37 mouse cellular contexts compared by ENCODE assay signal in genomic region chr4:118533605-118534004, GRCm38 (mm10). TPM values are rescaled to one million over a fixed set of nuclear protein-coding genes. Genes with fewer than 3 reads are reported as not detected.
DNase-seq lines count a peak whose midpoint lies in the region; ATAC-seq lines count a peak whose summit lies in the region.
"Had no signal": no experiment of that assay in that cellular context is flagged by ENCODE, and none has a peak within 500 bp of the region (broad histone marks: within the 10 kb centered on the region; RNA-seq: fewer than 3 reads in every experiment).

No protein-coding gene starts in this region.

- peak; percentile 86 for DNase-seq in kidney, adult 11 months
- DNase-seq in kidney, postnatal 25 days, result peak; percentile 54 to 90
- no peak for DNase-seq in adrenal gland, postnatal 25 days
- DNase-seq in frontal cortex, adult 2 months (ENCODE audit: extremely low spot score in 1 of 2, low spot score in 1 of 2), result no peak
- no peak for DNase-seq in c-Kit-positive CD71-positive TER-119-positive erythroid progenitor cells, embryonic 14.5 days (ENCODE audit: low spot score)
- DNase-seq in cerebellum, postnatal 4 days (ENCODE audit: low spot score in 2 of 2), result no peak
- DNase-seq: adrenal gland, adult 8-10 months; cerebellum, adult 11-12 months; cerebellum, adult 9-11 months; forebrain, postnatal 0 days; gastrocnemius, postnatal 14 days; heart, postnatal 10 days; layer of hippocampus, postnatal 36 days; lung, adult 2 months; lung, postnatal 10 days; right cerebral cortex, adult 18-20 months; thymus, adult 18-20 months; thymus, postnatal 36 days had no signal

- no peaks in the 10 kb centered on the region for H3K9me3 ChIP-seq in kidney, embryonic 14.5 days (ENCODE audit: control insufficient read depth, low read length)
- no peaks in the 10 kb centered on the region for H3K9me3 ChIP-seq in kidney, embryonic 15.5 days (replicated peaks)
- H3K9me3 ChIP-seq: embryonic facial prominence, embryonic 10.5 days; embryonic facial prominence, embryonic 15.5 days; forebrain, embryonic 12.5 days; G1E; heart, embryonic 13.5 days; hindbrain, embryonic 15.5 days; limb, embryonic 10.5 days; limb, embryonic 15.5 days; midbrain, embryonic 10.5 days; neural tube, embryonic 12.5 days had no signal

- no peak overlapping the region for H3K4me2 ChIP-seq in kidney, embryonic 14.5 days (replicated peaks; ENCODE audit: low read depth, low read length)
- H3K4me2 ChIP-seq in kidney, embryonic 15.5 days, result no peak overlapping the region
- H3K4me2 ChIP-seq: embryonic facial prominence, embryonic 15.5 days; forebrain, embryonic 12.5 days; heart, embryonic 13.5 days; hindbrain, embryonic 15.5 days; limb, embryonic 15.5 days; neural tube, embryonic 12.5 days had no signal

- ATAC-seq in kidney, embryonic 14.5 days (ENCODE audit: low FRiP score, low TSS enrichment), result no peak
- ATAC-seq in kidney, embryonic 15.5 days (replicated peaks; ENCODE audit: low FRiP score), result no peak; the same call in 1 of the 2 replicates
- ATAC-seq: forebrain, postnatal 0 days; midbrain, embryonic 16.5 days had no signal

- no peaks in the 10 kb centered on the region for H3K27me3 ChIP-seq in kidney, embryonic 14.5 days (ENCODE audit: control insufficient read depth, insufficient read depth, low read length)
- no peaks in the 10 kb centered on the region for H3K27me3 ChIP-seq in kidney, embryonic 15.5 days
- H3K27me3 ChIP-seq: embryonic facial prominence, embryonic 15.5 days; hindbrain, embryonic 15.5 days; limb, embryonic 15.5 days; neural tube, embryonic 12.5 days had no signal

- H3K27ac ChIP-seq in kidney, embryonic 14.5 days (ENCODE audit: low read depth, low read length), result no peak overlapping the region
- peak overlapping the region; percentile 70 for H3K27ac ChIP-seq in kidney, embryonic 15.5 days
- H3K27ac ChIP-seq: embryonic facial prominence, embryonic 10.5 days; embryonic facial prominence, embryonic 15.5 days; forebrain, embryonic 12.5 days; heart, embryonic 13.5 days; hindbrain, embryonic 15.5 days; limb, embryonic 10.5 days; limb, embryonic 15.5 days; liver, embryonic 14.5 days; macrophage; midbrain, embryonic 10.5 days; neural tube, embryonic 12.5 days; stomach, postnatal 0 days had no signal

- no peak overlapping the region; the same call in 1 of the 2 replicates for H3K9ac ChIP-seq in kidney, embryonic 14.5 days (ENCODE audit: low read depth, low read length)
- no peak overlapping the region for H3K9ac ChIP-seq in kidney, embryonic 15.5 days
- H3K9ac ChIP-seq: embryonic facial prominence, embryonic 15.5 days; forebrain, embryonic 12.5 days; forebrain, postnatal 0 days; heart, embryonic 13.5 days; hindbrain, embryonic 15.5 days; limb, embryonic 15.5 days; liver, embryonic 14.5 days; neural tube, embryonic 12.5 days had no signal

- peaks cover 8% of the 10 kb centered on the region for H3K4me1 ChIP-seq in kidney, embryonic 14.5 days (ENCODE audit: control insufficient read depth, insufficient read depth, low read length)
- peaks cover 41% of the 10 kb centered on the region for H3K4me1 ChIP-seq in kidney, embryonic 15.5 days
- H3K4me1 ChIP-seq: embryonic facial prominence, embryonic 15.5 days; heart, embryonic 13.5 days; hindbrain, embryonic 15.5 days; limb, embryonic 10.5 days; neural tube, embryonic 12.5 days had no signal

- no peak overlapping the region for H3K4me3 ChIP-seq in kidney, embryonic 14.5 days (ENCODE audit: low read length)
- no peak overlapping the region for H3K4me3 ChIP-seq in kidney, embryonic 15.5 days (replicated peaks)
- H3K4me3 ChIP-seq: embryonic facial prominence, embryonic 10.5 days; embryonic facial prominence, embryonic 15.5 days; forebrain, embryonic 12.5 days; heart, embryonic 13.5 days; hindbrain, embryonic 15.5 days; limb, embryonic 10.5 days; limb, embryonic 15.5 days; midbrain, embryonic 10.5 days; neural tube, embryonic 12.5 days had no signal

- 64% methylated on average over 7 of the region's 7 CpGs for WGBS in kidney, embryonic 14.5 days
- WGBS in kidney, embryonic 15.5 days, result 73% methylated on average over 7 of the region's 7 CpGs

- H3K36me3 ChIP-seq in kidney, embryonic 14.5 days (ENCODE audit: control insufficient read depth, insufficient read depth, low read length), result no peaks in the 10 kb centered on the region
- no peaks in the 10 kb centered on the region for H3K36me3 ChIP-seq in kidney, embryonic 15.5 days
- H3K36me3 ChIP-seq: embryonic facial prominence, embryonic 10.5 days; embryonic facial prominence, embryonic 15.5 days; forebrain, embryonic 12.5 days; G1E; heart, embryonic 13.5 days; hindbrain, embryonic 15.5 days; limb, embryonic 10.5 days; limb, embryonic 15.5 days; midbrain, embryonic 10.5 days; neural tube, embryonic 12.5 days had no signal

RNA-seq across cellular contexts. Expression of gene 2610528J11Rik, which starts 6.8 kb away (rescaled TPM):
- polyA plus RNA-seq in kidney, embryonic 14.5 days (2014; fragmentation: Nextera tagmentation; extraction: Ambion mirVana), result 15.5 and 15.6 TPM in 2 replicates
- 21.4 and 21.7 TPM in 2 replicates for polyA plus RNA-seq in kidney, embryonic 15.5 days (2015; fragmentation: Nextera tagmentation; extraction: Ambion mirVana)
- not detected in 2 replicates for total RNA-seq in adrenal gland, postnatal 25 days (2021)
- 0.10 and 0.36 TPM in 2 replicates for polyA plus RNA-seq in frontal cortex, adult 2 months (2012; rRNA removed)
- total RNA-seq: adrenal gland, adult 8-10 months; forebrain, postnatal 0 days; G1E; gastrocnemius, postnatal 14 days; heart, adult 8-10 months; heart, postnatal 10 days; hematopoietic stem cell, adult 5-6 weeks; layer of hippocampus, postnatal 36 days; left cerebral cortex, postnatal 10 days had no signal
- polyA plus RNA-seq: forebrain, postnatal 0 days; G1E; hindbrain, embryonic 15.5 days; macrophage; midbrain, embryonic 16.5 days; neural tube, embryonic 12.5 days had no signal

RNA-seq across cellular contexts. Expression of gene Tmem125, which starts 10.2 kb away (rescaled TPM):
- polyA plus RNA-seq in kidney, embryonic 14.5 days (2014; fragmentation: Nextera tagmentation; extraction: Ambion mirVana), result 3.2 and 4.1 TPM in 2 replicates
- polyA plus RNA-seq in kidney, embryonic 15.5 days (2015; fragmentation: Nextera tagmentation; extraction: Ambion mirVana), result 5.6 and 6.7 TPM in 2 replicates
- not detected in 2 replicates for total RNA-seq in adrenal gland, postnatal 25 days (2021)
- polyA plus RNA-seq in frontal cortex, adult 2 months (2012; rRNA removed), result 10.0 and 12.3 TPM in 2 replicates
- total RNA-seq: adrenal gland, adult 8-10 months; forebrain, postnatal 0 days; hematopoietic stem cell, adult 5-6 weeks had no signal
- polyA plus RNA-seq: forebrain, embryonic 12.5 days; G1E; macrophage; midbrain, embryonic 16.5 days had no signal

RNA-seq across cellular contexts. Expression of gene Tie1, which starts 43.7 kb away (rescaled TPM):
- polyA plus RNA-seq in kidney, embryonic 14.5 days (2014; fragmentation: Nextera tagmentation; extraction: Ambion mirVana), result 24.6 and 30.4 TPM in 2 replicates
- 48.1 and 53.8 TPM in 2 replicates for polyA plus RNA-seq in kidney, embryonic 15.5 days (2015; fragmentation: Nextera tagmentation; extraction: Ambion mirVana)
- 36.3 and 44.4 TPM in 2 replicates for total RNA-seq in adrenal gland, postnatal 25 days (2021)
- polyA plus RNA-seq in frontal cortex, adult 2 months (2012; rRNA removed), result 11.8 and 13.3 TPM in 2 replicates
- polyA plus RNA-seq: macrophage had no signal

Comparison
In these comparisons a context has a peak if more than half of its experiments do, and no peak if none do; other contexts are left out.
1. DNase-seq: peak in kidney, adult 11 months (single experiment) and kidney, postnatal 25 days (2 of 2); none in adrenal gland, postnatal 25 days (single experiment), frontal cortex, adult 2 months (0 of 2), c-Kit-positive CD71-positive TER-119-positive erythroid progenitor cells, embryonic 14.5 days (single experiment) and cerebellum, postnatal 4 days (0 of 2).
2. RNA of gene 2610528J11Rik, which starts 6.8 kb away (polyA plus RNA-seq): 21.4 to 21.7 TPM in kidney, embryonic 15.5 days and 15.5 to 15.6 TPM in kidney, embryonic 14.5 days; 0.10 to 0.36 TPM in frontal cortex, adult 2 months; every median in the first group is over 10 times any median in the second.